ENCODE assay signal across 19 mouse cellular contexts in the genomic region with DNA sequence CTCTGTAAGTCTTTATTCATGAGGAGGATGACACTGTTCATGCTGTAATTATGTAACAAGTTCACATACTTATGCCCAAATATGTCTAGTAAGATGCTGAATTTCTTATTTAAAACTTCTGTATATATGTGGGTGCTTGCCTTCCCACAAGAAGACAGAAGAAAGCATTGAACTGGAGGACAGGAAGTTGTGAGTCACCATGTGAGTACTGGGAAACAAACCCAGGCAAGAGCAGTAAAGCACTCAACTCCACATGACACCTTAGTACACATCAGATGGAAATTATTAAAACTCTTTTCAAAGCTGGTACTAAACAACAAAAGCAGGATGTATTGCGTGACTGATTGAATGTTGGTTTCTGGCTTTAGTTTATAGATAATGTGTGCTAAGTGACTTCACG. TPM values are rescaled to one million over a fixed set of nuclear protein-coding genes. Genes with fewer than 3 reads are reported as not detected.
DNase-seq lines count a peak whose midpoint lies in the region; ATAC-seq lines count a peak whose summit lies in the region.
"Had no signal": no experiment of that assay in that cellular context is flagged by ENCODE, and none has a peak within 500 bp of the region (broad histone marks: within the 10 kb centered on the region; RNA-seq: fewer than 3 reads in every experiment).

No protein-coding gene starts in this region.

- DNase-seq in 3T3-L1 (ENCODE audit: low read depth, low spot score): peak; percentile 10
- peak; percentile 48 for DNase-seq in CD4-positive helper T cell, adult 2 months (ENCODE audit: low read depth, low spot score)
- DNase-seq in T-cell, adult 2 months (ENCODE audit: low spot score): peak; percentile 41
- DNase-seq in spleen, adult 12 weeks (ENCODE audit: low spot score): no peak
- no peak for DNase-seq in kidney, adult 11 months
- no peak for DNase-seq in cerebellum, postnatal 14 days
- DNase-seq: adrenal gland, postnatal 25 days; B cell, adult 2 months; cerebellum, adult 18-20 months; cerebellum, adult 9-11 months; gastrocnemius, postnatal 14 days; heart, adult 2 months; heart, postnatal 14 days had no signal

- peak; percentile 90 for ATAC-seq in inflammation-experienced regulatory T-cells, adult 6 months
- ATAC-seq: forebrain, embryonic 14.5 days; hindbrain, postnatal 0 days; intestine, embryonic 16.5 days had no signal

RNA-seq across cellular contexts. Expression of a gene that starts 41.8 kb away (rescaled TPM):
- polyA plus RNA-seq in inflammation-experienced regulatory T-cells, adult 6 months (2017; shearing (Covaris generic)): not detected
- polyA plus RNA-seq: erythroblast, embryonic 14.5 days; G1E had no signal

Comparison
In these comparisons a context has a peak if more than half of its experiments do, and no peak if none do; other contexts are left out.
1. DNase-seq: peak in 3T3-L1 (single experiment), CD4-positive helper T cell, adult 2 months (single experiment) and T-cell, adult 2 months (single experiment); none in spleen, adult 12 weeks (single experiment), kidney, adult 11 months (single experiment) and cerebellum, postnatal 14 days (0 of 2).